Mouse (Mus musculus) right cerebral cortex, postnatal 36 days (tissue): ENCODE results near the gene Galc.
"Not testable (repeated sequence)": the region's sequence is repeated elsewhere in the genome, so short reads cannot be mapped to it uniquely, and the experiment has no call there.

Experiments used
- DNase-seq, 2 experiments: peaks; one replicate each; pipeline ENCODE4 v3.0.0; 2022; ENCODE audit warnings: low spot score in 2 of 2, mixed read lengths in 1 of 2

Galc gene

GRCm38 (mm10) chr12:98255373-98255995 lies 3.8 kb downstream of the Galc start:
- no peak for DNase-seq

- no peak for DNase-seq
These were observed 6.8 kb downstream of the Galc start for GRCm38 (mm10) chr12:98252417-98252816.

GRCm38 (mm10) chr12:98250327-98250726 lies 8.9 kb downstream of the Galc start:
- DNase-seq: no peak

- no peak for DNase-seq
These were observed 9.6 kb downstream of the Galc start for GRCm38 (mm10) chr12:98249671-98250070.

GRCm38 (mm10) chr12:98246835-98247234 lies 12.4 kb downstream of the Galc start:
- DNase-seq: no peak

- no peak for DNase-seq
These were observed 14.4 kb downstream of the Galc start for GRCm38 (mm10) chr12:98244865-98245264.

- peak in 1 of 2 experiments; percentile 34 for DNase-seq
These were observed 15.1 kb downstream of the Galc start for GRCm38 (mm10) chr12:98244161-98244560.

GRCm38 (mm10) chr12:98238478-98238877 lies 20.8 kb downstream of the Galc start:
- not testable (repeated sequence) for DNase-seq

GRCm38 (mm10) chr12:98227037-98227436 lies 32.2 kb downstream of the Galc start:
- DNase-seq: no peak

- DNase-seq: no peak
These were observed 36.0 kb downstream of the Galc start for GRCm38 (mm10) chr12:98223286-98223685.

- DNase-seq: no peak
These were observed 42.8 kb downstream of the Galc start for GRCm38 (mm10) chr12:98216432-98216831.

GRCm38 (mm10) chr12:98215512-98215911 lies 43.7 kb downstream of the Galc start:
- no peak for DNase-seq

GRCm38 (mm10) chr12:98214191-98214590 lies 45.1 kb downstream of the Galc start:
- DNase-seq: no peak

- no peak for DNase-seq
These were observed 45.5 kb downstream of the Galc start for GRCm38 (mm10) chr12:98213791-98214190.

- no peak for DNase-seq
These were observed 45.9 kb downstream of the Galc start for GRCm38 (mm10) chr12:98213332-98213731.

- DNase-seq: no peak
These were observed 46.6 kb downstream of the Galc start for GRCm38 (mm10) chr12:98212457-98213175.

- DNase-seq: no peak
These were observed 48.8 kb downstream of the Galc start for GRCm38 (mm10) chr12:98210495-98210894.

- DNase-seq: no peak
These were observed 51.2 kb downstream of the Galc start for GRCm38 (mm10) chr12:98208104-98208503.

GRCm38 (mm10) chr12:98205450-98206051 lies 53.7 kb downstream of the Galc start:
- DNase-seq: no peak

GRCm38 (mm10) chr12:98197401-98197800 lies 61.9 kb downstream of the Galc start:
- no peak for DNase-seq

- DNase-seq: no peak
These were observed 69.1 kb downstream of the Galc start for GRCm38 (mm10) chr12:98190201-98190600.

GRCm38 (mm10) chr12:98189096-98189495 lies 70.2 kb downstream of the Galc start:
- no peak for DNase-seq
